Mouse (Mus musculus) heart, embryonic 14.5 days (tissue): ENCODE measurements at regions not wholly inside any gene's neighbourhood (a gene's known extent, or its start where the extent isn't known, plus 50 kb on each side); places are given as distances from the start of the nearest gene placed in this dataset.
"Not testable (repeated sequence)": the region's sequence is repeated elsewhere in the genome, so short reads cannot be mapped to it uniquely, and the experiment has no call there.

Source experiments
- ATAC-seq: fragments of 200-750 bp; cut with Nextera tagmentation; 2 replicates; pipeline ENCODE4 v1.8.0; 2017; ENCODE audit warnings: low read depth, moderate TSS enrichment; ENCODE audit not compliant: insufficient number of reproducible peaks, insufficient read depth, low FRiP score
- H3K27ac ChIP-seq, 2 experiments: fragments of 200-500 bp in 1 of 2; fragments of 300-500 bp in 1 of 2; sonication (generic) in 1 of 2; replicated peaks in 1 of 2; 2 replicates each; pipeline ENCODE4 v1.5.1; 2012 to 2014; ENCODE audit warnings: low read depth in 2 of 2, low read length in 2 of 2, control low read depth in 1 of 2, mild to moderate bottlenecking in 1 of 2, mixed read lengths in 1 of 2; ENCODE audit not compliant: control insufficient read depth in 1 of 2, insufficient read depth in 1 of 2
- H3K27me3 ChIP-seq: fragments of 300-500 bp; sonication (generic); 2 replicates; pipeline ENCODE4 v1.6.1; 2014; ENCODE audit warnings: mild to moderate bottlenecking, low read length, control low read depth; ENCODE audit not compliant: control insufficient read depth, insufficient read depth
- H3K36me3 ChIP-seq: fragments of 300-500 bp; sonication (generic); 2 replicates; pipeline ENCODE4 v1.6.1; 2014; ENCODE audit warnings: mild to moderate bottlenecking, control low read depth, low read length, mixed read lengths; ENCODE audit not compliant: control insufficient read depth, insufficient read depth
- H3K4me1 ChIP-seq, 2 experiments: fragments of 200-500 bp in 1 of 2; fragments of 300-500 bp in 1 of 2; sonication (generic) in 1 of 2; 2 replicates each; pipeline ENCODE4 v1.6.1; 2012 to 2014; ENCODE audit warnings: low read length in 2 of 2, control low read depth in 1 of 2, mixed read lengths in 1 of 2; ENCODE audit not compliant: control insufficient read depth in 2 of 2, insufficient read depth in 2 of 2
- H3K4me2 ChIP-seq: fragments of 300-500 bp; sonication (generic); 2 replicates; pipeline ENCODE4 v1.6.1; 2014; ENCODE audit warnings: mild to moderate bottlenecking, low read length
- H3K4me3 ChIP-seq, 2 experiments: fragments of 200-500 bp in 1 of 2; fragments of 300-500 bp in 1 of 2; sonication (generic) in 1 of 2; 2 replicates each; pipeline ENCODE4 v1.5.1; 2012 to 2014; ENCODE audit warnings: low read length in 2 of 2, mild to moderate bottlenecking in 2 of 2, control low read depth in 1 of 2, low read depth in 1 of 2, moderate library complexity in 1 of 2; ENCODE audit not compliant: control insufficient read depth in 1 of 2, insufficient read depth in 1 of 2
- H3K9ac ChIP-seq: fragments of 300-500 bp; sonication (generic); 2 replicates; pipeline ENCODE4 v1.6.1; 2014; ENCODE audit warnings: mild to moderate bottlenecking, low read length
- H3K9me3 ChIP-seq: fragments of 300-500 bp; sonication (generic); 2 replicates; pipeline ENCODE4 v1.6.1; 2016; ENCODE audit warnings: low read length, control low read depth; ENCODE audit not compliant: control insufficient read depth
- WGBS: fragments of 180-500 bp; shearing (Covaris S2); extraction: QIAGEN DNeasy Blood & Tissue Kit; methylation state at CpG from one replicate; pipeline ENCODE4 v1.1.7; 2014; 5-methylcytosine and 5-hydroxymethylcytosine counted together

GRCm38 (mm10) chr4:97476571-97477190 lies 293.7 kb upstream of the Gm10192 start:
- Histone ChIP-seq H3K9ac (no peak overlapping the region), H3K36me3 (no peaks in the 10 kb centered on the region), H3K27me3 (no peaks in the 10 kb centered on the region), H3K27ac (peak overlapping the region; percentile 35 to 42; a peak in 3 of 4 replicates), H3K4me2 (no peak overlapping the region), H3K4me3 (no peak overlapping the region), H3K9me3 (no peaks in the 10 kb centered on the region), H3K4me1 (peaks cover 2 to 8% of the 10 kb centered on the region in 2 experiments; a peak in 2 of 4 replicates)
- peak; percentile 91 for ATAC-seq
- 15% methylated on average over 3 of the region's 3 CpGs for WGBS

GRCm38 (mm10) chr4:97473492-97473891 lies 290.5 kb upstream of the Gm10192 start:
- not testable (repeated sequence) for H3K27me3 ChIP-seq, ATAC-seq, H3K9me3 ChIP-seq, H3K4me3 ChIP-seq, H3K27ac ChIP-seq, H3K4me1 ChIP-seq, H3K36me3 ChIP-seq, H3K9ac ChIP-seq, H3K4me2 ChIP-seq
- 87% methylated on average over 8 of the region's 8 CpGs for WGBS

DNA sequence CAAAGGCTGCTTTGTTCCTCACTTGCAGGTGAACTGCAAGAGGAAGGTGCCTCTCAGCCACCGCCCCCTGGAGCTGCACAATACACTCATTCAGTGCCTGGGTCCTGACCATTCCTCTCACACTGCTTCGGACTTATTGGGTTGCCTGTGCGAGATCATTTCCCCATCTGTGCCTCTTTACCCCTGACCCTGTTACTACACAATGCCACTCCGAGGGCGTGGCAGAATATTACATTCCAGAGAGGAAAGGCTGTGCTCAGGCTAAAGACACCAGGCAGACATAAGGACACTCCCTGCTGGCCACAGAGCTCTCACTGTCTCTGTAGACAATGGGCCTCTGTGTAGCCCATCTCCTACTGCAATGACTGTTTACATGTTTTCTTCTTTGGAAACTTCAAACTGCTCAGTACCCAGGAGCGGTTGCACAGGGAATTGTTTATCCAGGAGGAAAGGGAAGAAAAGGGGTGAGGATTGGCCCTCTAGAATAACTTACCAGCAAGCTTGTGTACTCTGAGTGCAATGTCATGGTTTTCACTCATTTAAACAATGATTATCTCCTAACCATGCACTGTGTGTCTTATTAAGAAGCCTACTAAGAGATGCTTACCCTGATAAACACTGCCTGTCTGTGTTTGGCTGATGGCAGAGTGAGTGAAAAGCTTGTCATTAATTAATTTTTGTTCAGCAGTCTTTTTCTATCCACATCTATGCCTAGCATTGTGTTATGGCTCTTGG lies 283.1 kb upstream of the Gm10192 start:
- no peak overlapping the region for H3K4me3 ChIP-seq
- H3K9me3 ChIP-seq: no peaks in the 10 kb centered on the region
- 53% methylated on average over 6 of the region's 6 CpGs for WGBS
- no peak overlapping the region for H3K27ac ChIP-seq
- no peaks in the 10 kb centered on the region for H3K36me3 ChIP-seq
- no peaks in the 10 kb centered on the region for H3K27me3 ChIP-seq
- no peak overlapping the region for H3K4me2 ChIP-seq
- H3K9ac ChIP-seq: no peak overlapping the region
- ATAC-seq: no peak
- H3K4me1 ChIP-seq: no peaks in the 10 kb centered on the region

- Histone ChIP-seq H3K27ac (no peak overlapping the region), H3K27me3 (no peaks in the 10 kb centered on the region)
- no peak for ATAC-seq
These were observed 282.6 kb upstream of the Gm10192 start for GRCm38 (mm10) chr4:97465517-97465916.

GRCm38 (mm10) chr4:97461177-97461576 lies 278.2 kb upstream of the Gm10192 start:
- Histone ChIP-seq H3K27me3 (no peaks in the 10 kb centered on the region), H3K9ac (no peak overlapping the region), H3K4me2 (no peak overlapping the region), H3K4me1 (no peaks in the 10 kb centered on the region), H3K27ac (no peak overlapping the region), H3K9me3 (no peaks in the 10 kb centered on the region), H3K4me3 (no peak overlapping the region), H3K36me3 (no peaks in the 10 kb centered on the region)
- no peak for ATAC-seq
- 88% methylated on average over 1 of the region's 1 CpGs for WGBS

More at GRCm38 (mm10) chr4:97465517-97465916, 282.6 kb upstream of the Gm10192 start:
- no peak overlapping the region for H3K4me3 ChIP-seq
- no peaks in the 10 kb centered on the region for H3K36me3 ChIP-seq
- H3K9ac ChIP-seq: no peak overlapping the region
- H3K9me3 ChIP-seq: no peaks in the 10 kb centered on the region
- no peaks in the 10 kb centered on the region for H3K4me1 ChIP-seq
- H3K4me2 ChIP-seq: no peak overlapping the region

GRCm38 (mm10) chr4:97439288-97440029 lies 256.5 kb upstream of the Gm10192 start:
- Histone ChIP-seq H3K4me1 (no peaks in the 10 kb centered on the region), H3K27me3 (no peaks in the 10 kb centered on the region), H3K9me3 (no peaks in the 10 kb centered on the region), H3K9ac (no peak overlapping the region), H3K36me3 (no peaks in the 10 kb centered on the region), H3K4me3 (no peak overlapping the region), H3K27ac (no peak overlapping the region), H3K4me2 (no peak overlapping the region)
- WGBS: 77% methylated on average over 5 of the region's 5 CpGs
- no peak for ATAC-seq

GRCm38 (mm10) chr4:97432681-97433080 lies 249.7 kb upstream of the Gm10192 start:
- 55% methylated on average over 1 of the region's 1 CpGs for WGBS
- no peak overlapping the region for H3K4me3 ChIP-seq
- H3K4me1 ChIP-seq: no peaks in the 10 kb centered on the region
- no peak overlapping the region for H3K27ac ChIP-seq
- H3K4me2 ChIP-seq: no peak overlapping the region
- ATAC-seq: no peak
- no peaks in the 10 kb centered on the region for H3K36me3 ChIP-seq
- H3K27me3 ChIP-seq: no peaks in the 10 kb centered on the region
- no peak overlapping the region for H3K9ac ChIP-seq
- H3K9me3 ChIP-seq: no peaks in the 10 kb centered on the region
